Mouse (Mus musculus): ENCODE data around the gene Olfr790.
A peak's percentile ranks its signal among the peaks of the same experiment; 100 is the strongest.

The Olfr790 gene

GRCm38 (mm10) chr10:129498192-129498591 lies at the start of gene Olfr790:
Gene Olfr790, plus strand, starts transcription at chr10:129498492.
- no peak for DNase-seq (ENCODE audit: low spot score)

- no peak for DNase-seq (ENCODE audit: low spot score)
Measured at GRCm38 (mm10) chr10:129461562-129461961, 36.7 kb upstream of the Olfr790 start, which contains the start of gene Olfr787. Gene Olfr787, plus strand, starts transcription at chr10:129461862.

GRCm38 (mm10) chr10:129470698-129471097 lies 27.6 kb upstream of the Olfr790 start, which contains the start of gene Olfr788:
Gene Olfr788, plus strand, starts transcription at chr10:129470998.
- no peak for DNase-seq (ENCODE audit: low spot score)

- DNase-seq (ENCODE audit: low spot score) = no peak
Measured at GRCm38 (mm10) chr10:129473256-129473655, 25.0 kb upstream of the Olfr790 start.

- no peak for DNase-seq (ENCODE audit: low spot score)
Measured at GRCm38 (mm10) chr10:129473723-129474122, 24.6 kb upstream of the Olfr790 start.

- no peak for DNase-seq (ENCODE audit: low spot score)
Measured at GRCm38 (mm10) chr10:129484452-129484851, 13.8 kb upstream of the Olfr790 start, which contains the start of gene Olfr789. Gene Olfr789, plus strand, starts transcription at chr10:129484752.

GRCm38 (mm10) chr10:129490101-129490500 lies 8.2 kb upstream of the Olfr790 start:
- DNase-seq (ENCODE audit: low spot score) = no peak

GRCm38 (mm10) chr10:129521492-129521891 lies 23.2 kb downstream of the Olfr790 start, which contains the start of gene Olfr791:
Gene Olfr791, plus strand, starts transcription at chr10:129521792.
- DNase-seq (ENCODE audit: low spot score) = no peak

- DNase-seq (ENCODE audit: low spot score) = no peak
Measured at GRCm38 (mm10) chr10:129538862-129539261, 40.6 kb downstream of the Olfr790 start, which contains the start of gene Olfr792. Gene Olfr792, plus strand, starts transcription at chr10:129539162.

- peak; percentile 19 for DNase-seq (ENCODE audit: low spot score)
Measured at GRCm38 (mm10) chr10:129549354-129549753, 51.1 kb downstream of the Olfr790 start.
